Mouse (Mus musculus): ENCODE measurements around the gene Olfr568.

Olfr568 gene

DNA sequence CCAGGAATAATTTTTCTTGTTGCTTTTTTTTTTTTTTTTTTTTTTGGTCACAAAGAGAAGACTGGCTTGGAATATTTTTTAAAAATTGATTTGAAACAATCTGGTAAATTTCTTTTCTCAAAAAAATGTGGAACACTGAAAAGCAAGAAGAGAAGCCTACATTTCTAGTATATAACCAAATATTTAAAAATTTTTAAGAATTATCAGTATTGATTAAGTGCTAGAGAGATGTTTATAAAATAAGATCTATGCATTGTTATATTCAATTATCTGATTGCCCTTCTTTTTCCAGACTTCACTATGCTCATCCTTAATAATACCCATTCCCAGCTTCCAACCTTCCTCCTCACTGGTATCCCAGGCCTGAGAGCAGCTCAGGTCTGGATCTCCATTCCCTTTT is at the start of gene Olfr568:
Olfr568 (plus strand) TSS at position 301 of the 400 bp plus-strand sequence.
- no peak for DNase-seq (ENCODE audit: extremely low spot score, low spot score)

DNA sequence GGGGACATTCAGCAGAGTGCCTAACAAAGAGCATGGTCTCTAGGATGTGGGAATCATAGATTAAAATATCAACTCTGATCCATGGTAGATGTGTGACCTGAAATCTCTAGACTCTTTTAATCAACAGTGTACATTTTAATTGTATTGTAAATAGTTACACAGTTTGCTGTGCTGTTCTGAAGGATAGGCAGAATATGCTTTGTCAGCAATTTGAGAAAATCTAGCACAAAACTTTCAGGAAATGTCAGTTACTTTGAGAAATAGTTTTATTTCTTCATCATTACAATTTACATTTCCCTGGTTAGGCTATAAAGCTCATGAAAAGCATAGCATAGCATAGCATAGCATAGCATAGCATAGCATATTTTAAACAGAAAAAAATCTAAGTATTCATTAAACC is 21.1 kb upstream of the Olfr568 start:
- DNase-seq (ENCODE audit: extremely low spot score, low spot score), result no peak

DNA sequence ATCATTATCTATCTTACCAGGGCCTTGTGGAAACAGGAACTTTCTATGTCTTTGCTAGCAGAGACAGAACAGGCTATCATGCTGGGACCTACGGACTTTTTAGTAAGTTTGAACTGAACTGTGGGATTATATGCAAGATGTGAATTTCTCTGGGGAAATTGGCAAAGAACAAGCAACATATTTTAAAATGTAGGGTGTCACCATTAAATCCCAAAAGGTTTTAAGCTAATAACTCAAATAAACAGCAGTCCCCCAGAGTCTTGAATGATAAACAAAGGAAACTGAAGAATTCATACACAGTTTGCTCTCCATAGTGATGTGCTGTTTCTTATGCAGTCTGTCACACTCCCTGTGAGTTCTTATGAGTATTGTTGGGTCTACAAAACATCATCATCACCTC is 18.3 kb upstream of the Olfr568 start, which contains the start of gene Olfr566:
Olfr566 (minus strand) TSS at position 101 of the 400 bp plus-strand sequence.
- no peak for DNase-seq (ENCODE audit: extremely low spot score, low spot score)

DNA sequence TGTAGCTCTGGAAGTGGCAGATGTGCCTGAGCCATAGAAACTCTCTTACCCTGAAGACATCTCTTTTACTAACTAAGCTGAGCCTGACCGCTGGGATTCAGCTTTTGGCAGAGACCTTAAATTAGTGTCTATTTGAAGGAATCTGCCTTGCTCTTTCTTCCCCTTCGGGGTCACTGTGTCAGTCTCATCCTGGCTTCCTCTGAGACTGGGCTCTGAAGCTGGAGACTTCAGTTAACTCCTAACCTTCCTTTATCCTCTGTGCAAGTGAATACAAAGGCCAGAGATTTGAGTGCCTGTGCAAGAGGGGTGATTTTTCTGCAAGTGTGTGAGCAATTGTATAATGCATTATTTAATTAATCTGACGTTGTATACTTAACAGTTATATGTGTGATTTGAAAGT is 13.9 kb downstream of the Olfr568 start, which contains the start of gene Olfr569:
Olfr569 (minus strand) TSS at position 101 of the 400 bp plus-strand sequence.
- no peak for DNase-seq (ENCODE audit: extremely low spot score, low spot score)

DNA sequence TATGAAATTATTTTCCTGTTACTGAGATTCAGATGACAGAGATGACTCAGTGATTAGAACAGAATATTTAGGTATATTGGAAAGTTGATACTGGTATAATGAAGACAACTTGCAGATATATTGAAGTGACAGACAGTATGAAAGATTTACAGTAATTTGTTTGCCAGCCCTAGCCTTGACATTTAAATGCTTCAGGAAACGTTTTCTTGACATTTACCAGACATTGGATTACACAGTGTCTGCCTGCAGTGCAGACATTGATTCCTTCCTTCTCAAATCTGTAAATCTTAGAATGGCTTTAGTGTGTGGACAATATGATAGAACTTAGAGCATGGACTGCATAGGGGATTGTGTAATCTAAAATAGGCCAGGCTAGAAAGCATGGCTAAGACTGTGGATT is 38.3 kb downstream of the Olfr568 start:
- no peak for DNase-seq (ENCODE audit: extremely low spot score, low spot score)

DNA sequence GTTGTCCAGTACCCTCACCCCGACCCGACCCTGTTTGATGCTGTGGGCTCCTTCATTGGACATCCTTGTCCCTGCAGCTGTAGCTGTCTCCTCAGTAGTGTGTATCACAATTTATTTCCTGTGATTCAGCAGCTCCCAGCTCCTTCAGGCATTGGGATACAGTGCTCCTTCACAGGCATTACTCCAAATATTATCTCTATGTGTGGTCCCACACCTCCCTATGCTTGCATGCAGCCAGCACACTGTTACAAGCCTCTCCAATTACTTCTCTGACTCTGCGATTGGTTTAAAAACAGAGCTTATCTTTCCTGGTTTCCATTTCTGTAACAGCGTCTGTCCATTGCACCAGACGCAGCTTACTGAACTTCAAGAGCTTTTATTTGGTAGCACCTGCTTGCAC is 39.5 kb downstream of the Olfr568 start:
- DNase-seq (ENCODE audit: extremely low spot score, low spot score), result no peak

DNA sequence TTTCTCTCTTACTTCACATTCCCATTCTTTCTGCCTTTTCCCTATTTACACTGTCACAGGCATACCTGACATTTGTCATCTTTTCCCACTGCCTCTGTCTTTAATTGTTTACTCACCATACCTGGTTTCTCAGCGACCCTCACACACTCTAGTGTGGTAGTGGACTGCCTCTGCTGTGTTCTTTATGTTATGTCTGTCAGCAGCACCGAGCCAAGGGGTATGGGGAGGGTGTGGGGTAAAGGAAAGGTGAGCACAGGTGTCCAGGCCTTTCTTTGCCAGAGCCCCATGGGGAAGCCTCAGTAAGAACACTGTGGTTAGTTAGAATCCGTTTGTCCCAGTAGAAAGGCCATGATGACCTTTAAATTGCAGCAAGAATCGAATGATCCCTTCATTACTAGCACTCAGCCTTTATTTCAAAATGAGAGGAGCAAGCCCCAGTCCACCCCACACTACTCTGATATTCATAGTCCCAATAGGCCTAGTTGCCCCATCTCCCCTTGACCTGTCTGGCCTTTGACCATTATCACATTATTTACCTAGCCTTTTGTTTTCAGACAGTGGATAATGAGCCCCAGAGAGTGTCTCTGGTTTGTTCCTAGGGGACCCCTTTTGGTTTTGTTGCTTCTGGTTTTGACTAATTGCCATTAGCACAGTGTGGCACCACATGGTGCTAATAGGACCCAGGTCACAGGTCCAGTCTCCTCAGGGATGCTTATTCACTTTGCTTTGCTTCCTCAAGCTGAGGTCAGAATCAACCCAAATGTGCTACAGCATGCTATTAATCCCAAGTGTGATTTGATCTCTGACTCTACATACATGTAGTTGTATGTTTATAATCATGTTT is 40.3 kb downstream of the Olfr568 start, which contains the start of gene Olfr571:
Olfr571 (minus strand) TSS at position 505 of the 844 bp plus-strand sequence.
- DNase-seq (ENCODE audit: extremely low spot score, low spot score), result no peak

DNA sequence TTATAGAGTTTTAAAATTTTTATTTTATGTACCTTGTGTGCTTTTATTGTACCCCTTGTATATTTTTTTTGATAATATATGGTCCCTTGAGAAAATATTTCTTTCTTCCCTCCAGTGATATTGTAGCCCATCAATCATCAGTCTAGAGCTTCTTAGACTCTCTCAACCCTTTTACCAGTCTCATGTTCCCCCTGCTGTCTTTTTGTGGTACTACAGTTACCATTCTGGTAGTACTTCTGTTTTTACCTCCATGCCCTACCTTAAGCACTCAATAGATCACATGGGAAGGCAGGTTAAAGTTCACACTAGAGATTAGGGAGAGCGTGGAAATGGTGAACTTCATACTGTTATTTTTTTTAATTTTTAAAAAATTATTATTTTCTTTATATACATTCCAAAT is 42.7 kb downstream of the Olfr568 start:
- no peak for DNase-seq (ENCODE audit: extremely low spot score, low spot score)

DNA sequence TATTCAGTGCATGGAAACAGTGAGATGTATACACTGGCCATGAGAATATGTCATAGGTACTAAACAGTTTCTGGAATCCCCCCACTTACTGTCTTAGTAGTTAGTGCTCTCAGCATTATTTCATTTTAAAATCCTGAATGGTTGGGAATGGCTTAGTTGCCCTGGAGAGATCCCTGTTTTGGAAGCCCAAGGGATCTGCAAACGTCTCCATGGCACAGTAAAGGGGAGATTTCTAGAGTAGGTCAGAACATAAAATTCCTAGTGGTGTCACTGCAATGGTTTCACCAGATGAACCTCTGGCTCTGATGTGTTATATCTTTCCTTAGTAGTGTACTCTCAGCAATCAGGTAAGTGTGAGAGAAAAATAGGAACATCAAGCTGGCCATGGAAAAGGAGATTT is 47.2 kb downstream of the Olfr568 start, which contains the start of gene Olfr572:
Olfr572 (plus strand) TSS at position 301 of the 400 bp plus-strand sequence.
- no peak for DNase-seq (ENCODE audit: extremely low spot score, low spot score)

DNA sequence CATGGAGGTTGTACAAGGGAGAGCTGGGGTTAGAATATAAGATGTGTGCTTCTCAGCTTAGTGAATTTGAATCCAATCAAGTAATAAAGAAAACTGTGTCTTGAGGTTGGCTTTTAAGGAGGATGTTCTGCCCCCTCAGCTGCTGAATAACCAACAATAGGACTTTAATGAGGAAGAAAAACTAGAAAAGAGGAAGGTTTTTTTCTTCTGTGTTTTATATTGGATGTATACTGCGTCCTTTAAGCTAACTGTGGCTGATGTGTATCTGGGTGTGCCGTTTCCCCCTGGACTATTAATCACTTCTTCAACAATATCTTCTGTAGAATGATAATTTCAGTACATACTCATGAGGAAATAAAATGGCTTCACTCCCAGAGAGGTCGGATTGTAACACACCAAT is 50.2 kb downstream of the Olfr568 start:
- no peak for DNase-seq (ENCODE audit: extremely low spot score, low spot score)
